Mouse (Mus musculus) lung, embryonic 14.5 days (tissue): ENCODE measurements around the gene Kmt5a. TPM values are rescaled to one million over a fixed set of nuclear protein-coding genes. Genes with fewer than 3 reads are reported as not detected.
A peak's percentile ranks its signal among the peaks of the same experiment; 100 is the strongest.

Experiments
- ATAC-seq: fragments of 200-750 bp; cut with Nextera tagmentation; 2 replicates; pipeline ENCODE4 v1.8.0; 2017; ENCODE audit warnings: mild to moderate bottlenecking, moderate TSS enrichment, moderate library complexity; ENCODE audit not compliant: insufficient read depth
- DNase-seq: peaks from one replicate; pipeline ENCODE4 v3.0.0-alpha.2; 2015
- H3K27ac ChIP-seq: fragments of 300-500 bp; sonication (generic); 2 replicates; pipeline ENCODE4 v1.5.1; 2014; ENCODE audit warnings: low read depth, mild to moderate bottlenecking, moderate library complexity
- H3K27me3 ChIP-seq: fragments of 300-500 bp; sonication (generic); 2 replicates; pipeline ENCODE4 v1.6.1; 2014; ENCODE audit warnings: low read length, control low read depth; ENCODE audit not compliant: insufficient read depth
- H3K36me3 ChIP-seq: fragments of 300-500 bp; sonication (generic); 2 replicates; pipeline ENCODE4 v1.6.1; 2014; ENCODE audit warnings: control low read depth; ENCODE audit not compliant: insufficient read depth
- H3K4me1 ChIP-seq: fragments of 300-500 bp; sonication (generic); 2 replicates; pipeline ENCODE4 v1.6.1; 2014; ENCODE audit warnings: antibody characterized with exemption, control low read depth; ENCODE audit not compliant: insufficient read depth
- H3K4me2 ChIP-seq: fragments of 300-500 bp; sonication (generic); 2 replicates; pipeline ENCODE4 v1.6.1; 2014; ENCODE audit warnings: mild to moderate bottlenecking
- H3K4me3 ChIP-seq: fragments of 300-500 bp; sonication (generic); 2 replicates; pipeline ENCODE4 v1.5.1; 2014; ENCODE audit warnings: low read depth, low read length
- H3K9ac ChIP-seq: fragments of 300-500 bp; sonication (generic); 2 replicates; pipeline ENCODE4 v1.6.1; 2014
- H3K9me3 ChIP-seq: fragments of 300-500 bp; sonication (generic); 2 replicates; pipeline ENCODE4 v1.6.1; 2016; ENCODE audit warnings: low read depth, low read length, control low read depth
- CTCF ChIP-seq: IDR thresholded peaks from 2 replicates; pipeline ENCODE4 v1.5.1; 2016; ENCODE audit warnings: antibody characterized with exemption, low read depth
- WGBS: fragments of 180-500 bp; shearing (Covaris S2); extraction: QIAGEN DNeasy Blood & Tissue Kit; methylation state at CpG from one replicate; pipeline ENCODE4 v1.1.7; 2014; 5-methylcytosine and 5-hydroxymethylcytosine counted together
- microRNA-seq: library from miRNA; unstranded; fragments of <30 nt; microRNA quantifications from one replicate; pipeline ENCODE4, GENCODE M21; 2016; ENCODE audit warnings: borderline number of aligned reads
- polyA plus RNA-seq: library from polyadenylated mRNA; unstranded; fragments of >200 nt; fragmentation: Nextera tagmentation; extraction: Ambion mirVana; gene quantifications from 2 replicates; pipeline ENCODE4 v1.2.1, GENCODE M21; 2014

The Kmt5a gene
- polyA plus RNA-seq, 1 experiment from 2014 or later, result 97.5 TPM

GRCm38 (mm10) chr5:124503742-124504141 lies 64.0 kb downstream of the Kmt5a start:
- no peak for DNase-seq
- TF ChIP-seq CTCF, result no peak
- no peak for ATAC-seq
- H3K9ac ChIP-seq, result no peak overlapping the region
- no peak overlapping the region for H3K4me3 ChIP-seq
- H3K27me3 ChIP-seq, result no peaks in the 10 kb centered on the region
- no peaks in the 10 kb centered on the region for H3K4me1 ChIP-seq
- H3K4me2 ChIP-seq, result no peak overlapping the region
- 58% methylated on average over 14 of the region's 14 CpGs for WGBS
- H3K36me3 ChIP-seq, result peaks cover 54% of the 10 kb centered on the region
- no peak overlapping the region for H3K27ac ChIP-seq
- no peaks in the 10 kb centered on the region for H3K9me3 ChIP-seq

- peaks cover 46% of the 10 kb centered on the region for H3K36me3 ChIP-seq
- no peaks in the 10 kb centered on the region for H3K27me3 ChIP-seq
- H3K4me1 ChIP-seq, result no peaks in the 10 kb centered on the region
- no peak overlapping the region for H3K4me3 ChIP-seq
- TF ChIP-seq CTCF, result no peak
- H3K4me2 ChIP-seq, result no peak overlapping the region
- 92% methylated on average over 4 of the region's 4 CpGs for WGBS
- no peak for DNase-seq
- no peak for ATAC-seq
- no peak overlapping the region for H3K9ac ChIP-seq
- H3K9me3 ChIP-seq, result no peaks in the 10 kb centered on the region
- no peak overlapping the region for H3K27ac ChIP-seq
Measured at GRCm38 (mm10) chr5:124505235-124505634, 65.5 kb downstream of the Kmt5a start.

DNA sequence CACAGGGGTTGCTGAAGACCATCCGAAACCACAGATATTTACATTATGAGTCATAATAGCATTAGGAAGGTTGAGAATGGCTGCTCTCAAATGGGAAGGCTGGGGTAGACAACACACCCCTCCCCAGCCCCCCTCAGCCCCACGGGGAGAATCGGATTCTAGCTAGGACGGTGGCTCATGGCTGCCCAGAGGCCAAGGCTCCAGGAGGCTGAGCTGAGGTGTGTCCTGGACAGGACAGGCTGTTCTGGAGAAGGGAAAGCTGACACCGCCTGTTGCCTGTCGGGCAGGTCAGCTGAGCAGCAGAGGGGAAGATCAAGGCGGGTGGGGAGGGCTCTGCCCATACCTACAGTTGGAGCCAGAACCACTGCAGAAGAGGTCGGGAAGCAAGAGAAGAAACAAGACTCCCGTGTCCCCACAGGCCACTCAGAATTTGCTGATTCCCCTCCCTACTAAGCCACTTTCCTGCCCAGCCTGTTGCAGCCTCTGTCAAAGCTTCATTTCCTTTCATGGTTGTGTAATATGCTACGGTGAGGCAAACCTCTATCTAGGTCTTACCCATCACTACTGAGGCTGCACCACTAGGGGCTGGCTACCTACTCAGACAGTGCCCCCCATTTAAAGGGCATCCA lies 67.1 kb downstream of the Kmt5a start:
- Histone ChIP-seq H3K27me3 (no peaks in the 10 kb centered on the region), H3K36me3 (peaks cover 37% of the 10 kb centered on the region; the same call in 1 of the 2 replicates), H3K9me3 (no peaks in the 10 kb centered on the region), H3K4me1 (no peaks in the 10 kb centered on the region), H3K4me2 (no peak overlapping the region), H3K27ac (no peak overlapping the region), H3K4me3 (no peak overlapping the region), H3K9ac (no peak overlapping the region)
- no peak for DNase-seq
- 34% methylated on average over 10 of the region's 10 CpGs for WGBS
- no peak for TF ChIP-seq CTCF
- 0 out of 2 replicates have a peak, but pooled peaks have one; percentile 15 for ATAC-seq

GRCm38 (mm10) chr5:124509200-124509599 lies 69.5 kb downstream of the Kmt5a start:
- ATAC-seq, result peak; percentile 2; the same call in 1 of the 2 replicates
- Histone ChIP-seq H3K4me3 (no peak overlapping the region), H3K9me3 (no peaks in the 10 kb centered on the region), H3K36me3 (peaks cover 38% of the 10 kb centered on the region), H3K4me2 (no peak overlapping the region), H3K27ac (peak overlapping the region; percentile 65; the same call in 1 of the 2 replicates), H3K27me3 (no peaks in the 10 kb centered on the region), H3K9ac (no peak overlapping the region), H3K4me1 (no peaks in the 10 kb centered on the region)
- WGBS, result 89% methylated on average over 6 of the region's 6 CpGs
- no peak for TF ChIP-seq CTCF
- no peak for DNase-seq

GRCm38 (mm10) chr5:124509742-124510237 lies 70.1 kb downstream of the Kmt5a start:
- 50% methylated on average over 12 of the region's 12 CpGs for WGBS
- no peaks in the 10 kb centered on the region for H3K27me3 ChIP-seq
- no peak overlapping the region for H3K4me2 ChIP-seq
- peaks cover 41% of the 10 kb centered on the region for H3K36me3 ChIP-seq
- peak; percentile 69 for DNase-seq
- H3K4me1 ChIP-seq, result no peaks in the 10 kb centered on the region
- H3K4me3 ChIP-seq, result no peak overlapping the region
- no peak overlapping the region for H3K9ac ChIP-seq
- H3K27ac ChIP-seq, result peak overlapping the region; percentile 65; the same call in 1 of the 2 replicates
- TF ChIP-seq CTCF, result no peak
- ATAC-seq, result peak; percentile 75; the same call in 1 of the 2 replicates
- no peaks in the 10 kb centered on the region for H3K9me3 ChIP-seq

- no peaks in the 10 kb centered on the region for H3K9me3 ChIP-seq
- no peak for TF ChIP-seq CTCF
- WGBS, result 81% methylated on average over 10 of the region's 10 CpGs
- H3K9ac ChIP-seq, result no peak overlapping the region
- no peak for DNase-seq
- no peaks in the 10 kb centered on the region for H3K27me3 ChIP-seq
- no peak for ATAC-seq
- no peaks in the 10 kb centered on the region for H3K4me1 ChIP-seq
- no peak overlapping the region for H3K27ac ChIP-seq
- peaks cover 47% of the 10 kb centered on the region for H3K36me3 ChIP-seq
- no peak overlapping the region for H3K4me3 ChIP-seq
- no peak overlapping the region for H3K4me2 ChIP-seq
Measured at GRCm38 (mm10) chr5:124510536-124511050, 70.9 kb downstream of the Kmt5a start.

Small RNA genes within 50 kb of the gene (microRNA-seq; reads per million reads assigned to microRNA genes)
- not detected for gene Gm27486

Other genes with a start within 250 kb of the Kmt5a start
- 8.8 and 9.8 TPM in 2 replicates for gene Pitpnm2, start 190.2 kb upstream of the Kmt5a start, polyA plus RNA-seq
- 19.2 and 20.7 TPM in 2 replicates for gene Mphosph9, start 112.0 kb upstream of the Kmt5a start, polyA plus RNA-seq
- gene 2810006K23Rik, start 111.8 kb upstream of the Kmt5a start, polyA plus RNA-seq, result 14.5 and 15.2 TPM in 2 replicates
- gene Cdk2ap1, start 76.8 kb upstream of the Kmt5a start, polyA plus RNA-seq, result 193 and 259 TPM in 2 replicates
- 85.6 and 88.6 TPM in 2 replicates for gene Sbno1, start 13.9 kb upstream of the Kmt5a start, polyA plus RNA-seq
- 28.7 and 29.2 TPM in 2 replicates for gene Rilpl2, start 38.4 kb downstream of the Kmt5a start, polyA plus RNA-seq
- gene Snrnp35, start 43.2 kb downstream of the Kmt5a start, polyA plus RNA-seq, result 10.7 and 10.8 TPM in 2 replicates
- gene Rilpl1, start 91.5 kb downstream of the Kmt5a start, polyA plus RNA-seq, result 20.3 and 21.1 TPM in 2 replicates
- 588 and 646 TPM in 2 replicates for gene Tmed2, start 100.8 kb downstream of the Kmt5a start, polyA plus RNA-seq
- gene Ddx55, start 112.9 kb downstream of the Kmt5a start, polyA plus RNA-seq, result 12.7 and 14.1 TPM in 2 replicates
- 78.0 and 81.6 TPM in 2 replicates for gene Eif2b1, start 139.2 kb downstream of the Kmt5a start, polyA plus RNA-seq
- 71.0 and 74.4 TPM in 2 replicates for gene Gtf2h3, start 139.2 kb downstream of the Kmt5a start, polyA plus RNA-seq
- 41.6 and 47.0 TPM in 2 replicates for gene Atp6v0a2, start 188.6 kb downstream of the Kmt5a start, polyA plus RNA-seq